Mouse (Mus musculus): ENCODE results near the gene Zfp143. TPM values are rescaled to one million over a fixed set of nuclear protein-coding genes. Genes with fewer than 3 reads are reported as not detected.
A peak's percentile ranks its signal among the peaks of the same experiment; 100 is the strongest.
"Not testable (repeated sequence)": the region's sequence is repeated elsewhere in the genome, so short reads cannot be mapped to it uniquely, and the experiment has no call there.

The Zfp143 gene
- polyA plus RNA-seq, 1 experiment from 2014 or later, result 17.2 TPM

GRCm38 (mm10) chr7:110061752-110062273, 796 bp downstream of the Zfp143 start:
- no peaks in the 10 kb centered on the region for H3K36me3 ChIP-seq (ENCODE audit: inconsistent target)
- under 1% methylated on average over 45 of the region's 48 CpGs for whole genome bisulfite sequencing (ENCODE audit: missing documents)
- H3K27ac ChIP-seq, result peak overlapping the region; percentile 68
- peaks cover 57% of the 10 kb centered on the region for H3K79me2 ChIP-seq (ENCODE audit: inconsistent target)
- peak overlapping the region; percentile 28 for H3K4me3 ChIP-seq (ENCODE audit: inconsistent target)

- WGBS (ENCODE audit: missing documents), result 95% methylated on average over 8 of the region's 9 CpGs
- Histone ChIP-seq H3K36me3 (ENCODE audit: inconsistent target) (peaks cover 8% of the 10 kb centered on the region; the same call in 1 of the 2 replicates), H3K27ac (no peak overlapping the region), H3K79me2 (ENCODE audit: inconsistent target) (peaks cover 77% of the 10 kb centered on the region), H3K4me3 (ENCODE audit: inconsistent target) (no peak overlapping the region)
Measured at GRCm38 (mm10) chr7:110063731-110064130, 2.7 kb downstream of the Zfp143 start.

- Histone ChIP-seq H3K36me3 (ENCODE audit: inconsistent target) (peaks cover 41% of the 10 kb centered on the region), H3K27ac (no peak overlapping the region), H3K4me3 (ENCODE audit: inconsistent target) (no peak overlapping the region), H3K79me2 (ENCODE audit: inconsistent target) (peaks cover 50% of the 10 kb centered on the region)
- 94% methylated on average over 2 of the region's 2 CpGs for WGBS (ENCODE audit: missing documents)
Measured at GRCm38 (mm10) chr7:110069070-110069469, 8.1 kb downstream of the Zfp143 start.

GRCm38 (mm10) chr7:110078168-110078567, 17.2 kb downstream of the Zfp143 start:
- no peak overlapping the region for H3K4me3 ChIP-seq (ENCODE audit: inconsistent target)
- 92% methylated on average over 4 of the region's 5 CpGs for WGBS (ENCODE audit: missing documents)
- no peaks in the 10 kb centered on the region for H3K79me2 ChIP-seq (ENCODE audit: inconsistent target)
- no peak overlapping the region for H3K27ac ChIP-seq
- peaks cover 76% of the 10 kb centered on the region for H3K36me3 ChIP-seq (ENCODE audit: inconsistent target)

- WGBS (ENCODE audit: missing documents), result 77% methylated on average over 12 of the region's 13 CpGs
- Histone ChIP-seq H3K79me2 (ENCODE audit: inconsistent target) (no peaks in the 10 kb centered on the region), H3K27ac (no peak overlapping the region)
Measured at GRCm38 (mm10) chr7:110083386-110084165, 22.6 kb downstream of the Zfp143 start.

GRCm38 (mm10) chr7:110085217-110085616, 24.2 kb downstream of the Zfp143 start:
- Histone ChIP-seq H3K4me3 (ENCODE audit: inconsistent target) (no peak overlapping the region), H3K36me3 (ENCODE audit: inconsistent target) (peaks cover 77% of the 10 kb centered on the region), H3K79me2 (ENCODE audit: inconsistent target) (no peaks in the 10 kb centered on the region), H3K27ac (no peak overlapping the region)

More at GRCm38 (mm10) chr7:110083386-110084165, 22.6 kb downstream of the Zfp143 start:
- H3K36me3 ChIP-seq (ENCODE audit: inconsistent target), result peaks cover 83% of the 10 kb centered on the region
- H3K4me3 ChIP-seq (ENCODE audit: inconsistent target), result no peak overlapping the region

- Histone ChIP-seq H3K79me2 (ENCODE audit: inconsistent target) (no peaks in the 10 kb centered on the region), H3K36me3 (ENCODE audit: inconsistent target) (peaks cover 78% of the 10 kb centered on the region), H3K27ac (no peak overlapping the region), H3K4me3 (ENCODE audit: inconsistent target) (no peak overlapping the region)
- 95% methylated on average over 4 of the region's 4 CpGs for WGBS (ENCODE audit: missing documents)
Measured at GRCm38 (mm10) chr7:110087914-110088313, 26.9 kb downstream of the Zfp143 start.

GRCm38 (mm10) chr7:110091670-110092069, 30.7 kb downstream of the Zfp143 start:
- no peak overlapping the region for H3K4me3 ChIP-seq (ENCODE audit: inconsistent target)
- H3K36me3 ChIP-seq (ENCODE audit: inconsistent target), result peaks cover 69% of the 10 kb centered on the region
- 93% methylated on average over 7 of the region's 7 CpGs for WGBS (ENCODE audit: missing documents)

GRCm38 (mm10) chr7:110096332-110096731, 35.3 kb downstream of the Zfp143 start:
- WGBS (ENCODE audit: missing documents), result 87% methylated on average over 4 of the region's 4 CpGs
- H3K36me3 ChIP-seq (ENCODE audit: inconsistent target), result peaks cover 40% of the 10 kb centered on the region
- no peak overlapping the region for H3K27ac ChIP-seq
- no peak overlapping the region for H3K4me3 ChIP-seq (ENCODE audit: inconsistent target)
- H3K79me2 ChIP-seq (ENCODE audit: inconsistent target), result no peaks in the 10 kb centered on the region

More at GRCm38 (mm10) chr7:110091670-110092069, 30.7 kb downstream of the Zfp143 start:
- no peak overlapping the region for H3K27ac ChIP-seq
- no peaks in the 10 kb centered on the region for H3K79me2 ChIP-seq (ENCODE audit: inconsistent target)

GRCm38 (mm10) chr7:110097106-110097793, 36.2 kb downstream of the Zfp143 start:
- WGBS (ENCODE audit: missing documents), result 69% methylated on average over 7 of the region's 7 CpGs
- H3K79me2 ChIP-seq (ENCODE audit: inconsistent target), result no peaks in the 10 kb centered on the region
- no peak overlapping the region for H3K4me3 ChIP-seq (ENCODE audit: inconsistent target)
- peaks cover 31% of the 10 kb centered on the region for H3K36me3 ChIP-seq (ENCODE audit: inconsistent target)
- peak overlapping the region; percentile 57 for H3K27ac ChIP-seq

- Histone ChIP-seq H3K4me3 (ENCODE audit: inconsistent target) (no peak overlapping the region), H3K36me3 (ENCODE audit: inconsistent target) (peaks cover 1% of the 10 kb centered on the region; the same call in 1 of the 2 replicates), H3K79me2 (ENCODE audit: inconsistent target) (no peaks in the 10 kb centered on the region), H3K27ac (no peak overlapping the region)
- WGBS (ENCODE audit: missing documents), result 69% methylated on average over 6 of the region's 6 CpGs
Measured at GRCm38 (mm10) chr7:110100854-110101253, 39.8 kb downstream of the Zfp143 start.

- 94% methylated on average over 5 of the region's 5 CpGs for WGBS (ENCODE audit: missing documents)
Measured at GRCm38 (mm10) chr7:110101266-110101665, 40.2 kb downstream of the Zfp143 start.

GRCm38 (mm10) chr7:110105041-110105440, 44.0 kb downstream of the Zfp143 start:
- H3K36me3 ChIP-seq (ENCODE audit: inconsistent target), result no peaks in the 10 kb centered on the region
- no peak overlapping the region for H3K27ac ChIP-seq
- WGBS (ENCODE audit: missing documents), result 95% methylated on average over 5 of the region's 5 CpGs
- H3K79me2 ChIP-seq (ENCODE audit: inconsistent target), result no peaks in the 10 kb centered on the region
- H3K4me3 ChIP-seq (ENCODE audit: inconsistent target), result no peak overlapping the region

More at GRCm38 (mm10) chr7:110101266-110101665, 40.2 kb downstream of the Zfp143 start:
- no peaks in the 10 kb centered on the region for H3K79me2 ChIP-seq (ENCODE audit: inconsistent target)
- H3K36me3 ChIP-seq (ENCODE audit: inconsistent target), result no peaks in the 10 kb centered on the region
- no peak overlapping the region for H3K27ac ChIP-seq
- H3K4me3 ChIP-seq (ENCODE audit: inconsistent target), result no peak overlapping the region

- H3K27ac ChIP-seq, result no peak overlapping the region
- 55% methylated on average over 3 of the region's 3 CpGs for WGBS (ENCODE audit: missing documents)
- no peaks in the 10 kb centered on the region for H3K36me3 ChIP-seq (ENCODE audit: inconsistent target)
- H3K79me2 ChIP-seq (ENCODE audit: inconsistent target), result no peaks in the 10 kb centered on the region
- no peak overlapping the region for H3K4me3 ChIP-seq (ENCODE audit: inconsistent target)
Measured at GRCm38 (mm10) chr7:110106633-110107032, 45.6 kb downstream of the Zfp143 start.

- WGBS (ENCODE audit: missing documents), result 93% methylated on average over 3 of the region's 3 CpGs
- peak overlapping the region; percentile 83 for H3K27ac ChIP-seq
- not testable (repeated sequence) for H3K79me2 ChIP-seq (ENCODE audit: inconsistent target); H3K4me3 ChIP-seq (ENCODE audit: inconsistent target); H3K36me3 ChIP-seq (ENCODE audit: inconsistent target)
Measured at GRCm38 (mm10) chr7:110108524-110108923, 47.5 kb downstream of the Zfp143 start.
